In genomic region chr1:62966885-62967284, GRCm38 (mm10) we compare ENCODE assay signal across 8 mouse cellular contexts.
A peak's percentile ranks its signal among the peaks of the same experiment; 100 is the strongest.
DNase-seq lines count a peak whose midpoint lies in the region; ATAC-seq and TF ChIP-seq lines count a peak whose summit lies in the region.

No protein-coding gene starts in this region.

- H3K9ac ChIP-seq in intestine, postnatal 0 days (ENCODE audit: low read depth, low read length), result no peak overlapping the region
- no peak overlapping the region for H3K9ac ChIP-seq in intestine, embryonic 16.5 days (ENCODE audit: low read depth, low read length)
- H3K9ac ChIP-seq in CH12.LX (ENCODE audit: insufficient read depth, low read depth), result no peak overlapping the region
- no peak overlapping the region for H3K9ac ChIP-seq in liver, postnatal 0 days (replicated peaks)

- no peaks in the 10 kb centered on the region for H3K9me3 ChIP-seq in intestine, postnatal 0 days (ENCODE audit: control insufficient read depth)
- H3K9me3 ChIP-seq in intestine, embryonic 16.5 days (ENCODE audit: control insufficient read depth, low read length), result no peaks in the 10 kb centered on the region
- H3K9me3 ChIP-seq in CH12.LX (replicated peaks; ENCODE audit: low read length), result no peaks in the 10 kb centered on the region
- H3K9me3 ChIP-seq in liver, postnatal 0 days (ENCODE audit: low read length), result no peaks in the 10 kb centered on the region

- H3K27ac ChIP-seq in intestine, postnatal 0 days (ENCODE audit: low read depth, low read length), result no peak overlapping the region
- no peak overlapping the region for H3K27ac ChIP-seq in intestine, embryonic 16.5 days (ENCODE audit: low read length)
- no peak overlapping the region for H3K27ac ChIP-seq in CH12.LX (ENCODE audit: insufficient read depth, low read depth)
- no peak overlapping the region for H3K27ac ChIP-seq in liver, postnatal 0 days (ENCODE audit: low read depth)

- H3K4me2 ChIP-seq in intestine, postnatal 0 days (replicated peaks; ENCODE audit: low read depth), result no peak overlapping the region
- no peak overlapping the region for H3K4me2 ChIP-seq in intestine, embryonic 16.5 days (ENCODE audit: low read depth, low read length)
- H3K4me2 ChIP-seq in CH12.LX (ENCODE audit: insufficient read depth, low read depth, poor library complexity, severe bottlenecking), result no peak overlapping the region
- H3K4me2 ChIP-seq in liver, postnatal 0 days (ENCODE audit: low read depth, low read length), result 0 out of 2 replicates have a peak overlapping the region, but pooled peaks have one; percentile 20

- dilution Hi-C loops in CH12.LX (cut with MboI; ENCODE audit: extremely low pct_ligation_motif_present, extremely low pct_unique_long_range_greater_than_20kb, low sequenced_read_pairs), result no loop called here

- no peaks in the 10 kb centered on the region for H3K36me3 ChIP-seq in intestine, postnatal 0 days (ENCODE audit: control insufficient read depth, insufficient read depth)
- no peaks in the 10 kb centered on the region for H3K36me3 ChIP-seq in intestine, embryonic 16.5 days (ENCODE audit: control insufficient read depth, insufficient read depth, low read length)
- H3K36me3 ChIP-seq in CH12.LX (replicated peaks in 1 of 2; ENCODE audit: control insufficient read depth in 1 of 2, insufficient read depth in 1 of 2, low read length in 1 of 2), result no peaks in the 10 kb centered on the region
- no peaks in the 10 kb centered on the region for H3K36me3 ChIP-seq in liver, postnatal 0 days (replicated peaks; ENCODE audit: insufficient read depth, low read length)

- TF ChIP-seq POLR2A in CH12.LX (IDR thresholded peaks at IDR 0.05; ENCODE audit: low read depth, low read length), result no peak
- no peak for TF ChIP-seq POLR2A in brain, embryonic 14.5 days (IDR thresholded peaks at IDR 0.05; ENCODE audit: borderline replicate concordance, extremely low read depth, insufficient read depth, insufficient read length, poor library complexity, severe bottlenecking)

- no peak for ATAC-seq in intestine, postnatal 0 days
- ATAC-seq in intestine, embryonic 16.5 days, result no peak
- ATAC-seq in liver, postnatal 0 days, result no peak

- no peak; the same call in none of the 2 replicates for TF ChIP-seq RAD21 in CH12.LX (IDR thresholded peaks at IDR 0.05; ENCODE audit: low read depth, low read length)

- in situ Hi-C loops in CH12.LX (cut with MboI; ENCODE audit: low pct_ligation_motif_present, low pct_unique_long_range_greater_than_20kb, low sequenced_read_pairs), result no loop called here

- H3K79me2 ChIP-seq in CH12.LX (replicated peaks; ENCODE audit: control insufficient read depth, extremely low read depth, insufficient read depth, poor library complexity, severe bottlenecking), result no peaks in the 10 kb centered on the region

- no peak overlapping the region for H3K4me3 ChIP-seq in intestine, postnatal 0 days (ENCODE audit: low read depth, low read length)
- no peak overlapping the region for H3K4me3 ChIP-seq in intestine, embryonic 16.5 days (ENCODE audit: low read length)
- no peak overlapping the region for H3K4me3 ChIP-seq in CH12.LX (replicated peaks in 1 of 3; ENCODE audit: low read depth in 2 of 3, low read length in 2 of 3, poor library complexity in 1 of 3)
- no peak overlapping the region for H3K4me3 ChIP-seq in liver, postnatal 0 days (ENCODE audit: low read depth, low read length)

- no peaks in the 10 kb centered on the region for H3K4me1 ChIP-seq in intestine, postnatal 0 days (replicated peaks; ENCODE audit: control insufficient read depth, insufficient read depth, low read length)
- H3K4me1 ChIP-seq in intestine, embryonic 16.5 days (ENCODE audit: control insufficient read depth, insufficient read depth, low read length), result no peaks in the 10 kb centered on the region
- H3K4me1 ChIP-seq in CH12.LX (ENCODE audit: control insufficient read depth in 1 of 2, insufficient read depth in 2 of 2), result peaks cover 0 to 3% of the 10 kb centered on the region in 2 experiments; a peak in 2 of 4 replicates
- H3K4me1 ChIP-seq in liver, postnatal 0 days (ENCODE audit: insufficient read depth), result no peaks in the 10 kb centered on the region

- H3K27me3 ChIP-seq in intestine, postnatal 0 days (replicated peaks; ENCODE audit: control insufficient read depth, insufficient read depth, low read length), result no peaks in the 10 kb centered on the region
- no peaks in the 10 kb centered on the region for H3K27me3 ChIP-seq in intestine, embryonic 16.5 days (replicated peaks; ENCODE audit: control insufficient read depth, insufficient read depth, low read length)
- H3K27me3 ChIP-seq in CH12.LX (replicated peaks), result no peaks in the 10 kb centered on the region
- no peaks in the 10 kb centered on the region for H3K27me3 ChIP-seq in liver, postnatal 0 days (ENCODE audit: insufficient read depth, low read length)

- DNase-seq in CH12.LX (ENCODE audit: extremely low read depth), result peak; percentile 26
- peak; percentile 56 for DNase-seq in brain, embryonic 14.5 days (ENCODE audit: low read depth)
- DNase-seq in liver, postnatal 0 days, result no peak
- no peak for DNase-seq in urinary bladder, postnatal 10 days (ENCODE audit: low spot score)
- DNase-seq in right cerebral cortex, adult 18-20 months, result no peak
- no peak for DNase-seq in adrenal gland, postnatal 4 days (ENCODE audit: low spot score in 2 of 2)

- 22% methylated on average over 5 of the region's 5 CpGs for WGBS in intestine, postnatal 0 days
- 16% methylated on average over 5 of the region's 5 CpGs for WGBS in intestine, embryonic 16.5 days
- WGBS in liver, postnatal 0 days (ENCODE audit: insufficient replicate concordance), result 25% methylated on average over 5 of the region's 5 CpGs

- peak; percentile 70 for TF ChIP-seq CTCF in intestine, postnatal 0 days (IDR thresholded peaks at IDR 0.05; ENCODE audit: low read depth)
- peak in 1 of 2 experiments; percentile 63; a peak in 3 of 4 replicates for TF ChIP-seq CTCF in CH12.LX (conservative IDR thresholded peaks at IDR 0.05 in 1 of 2, IDR thresholded peaks at IDR 0.05 in 1 of 2; ENCODE audit: low read depth in 2 of 2, low read length in 2 of 2)
- peak; percentile 51; the same call in 1 of the 2 replicates for TF ChIP-seq CTCF in brain, embryonic 14.5 days (IDR thresholded peaks at IDR 0.05; ENCODE audit: borderline replicate concordance, extremely low read depth, insufficient read depth, insufficient read length)
- TF ChIP-seq CTCF in liver, postnatal 0 days (IDR thresholded peaks at IDR 0.05; ENCODE audit: low read depth), result peak; percentile 72

- TF ChIP-seq EP300 in CH12.LX (IDR thresholded peaks at IDR 0.05; ENCODE audit: low read length), result no peak
- no peak for TF ChIP-seq EP300 in liver, postnatal 0 days (IDR thresholded peaks at IDR 0.05; ENCODE audit: low read depth)

TF ChIP-seq in CH12.LX, 34 proteins besides CTCF, POLR2A, EP300 and RAD21:
- no peak for TF ChIP-seq UBTF (IDR thresholded peaks at IDR 0.05; ENCODE audit: low read depth, low read length)
- 0 out of 2 replicates have a peak, but pooled peaks have one; percentile 5 for TF ChIP-seq SMC3 (IDR thresholded peaks at IDR 0.05; ENCODE audit: low read depth, low read length)
- no peak for TF ChIP-seq BHLHE40 (IDR thresholded peaks at IDR 0.05; ENCODE audit: low read depth, low read length)
- TF ChIP-seq TCF12 (IDR thresholded peaks at IDR 0.05; ENCODE audit: low read depth, low read length), result no peak
- TF ChIP-seq RCOR1 (conservative IDR thresholded peaks at IDR 0.05; ENCODE audit: low read depth, low read length), result no peak
- no peak for TF ChIP-seq USF1 (IDR thresholded peaks at IDR 0.05; ENCODE audit: low read depth, low read length)

Comparison
In these comparisons a context has a peak if more than half of its experiments do, and no peak if none do; other contexts are left out.
1. DNase-seq: peak in CH12.LX (single experiment) and brain, embryonic 14.5 days (single experiment); none in liver, postnatal 0 days (single experiment), urinary bladder, postnatal 10 days (single experiment), right cerebral cortex, adult 18-20 months (single experiment) and adrenal gland, postnatal 4 days (0 of 2).